Mouse (Mus musculus): Measurements from ENCODE around the gene Tmem198b. TPM values are rescaled to one million over a fixed set of nuclear protein-coding genes. Genes with fewer than 3 reads are reported as not detected.

The Tmem198b gene
- total and polyA plus RNA-seq, 3 experiments = 2.2 to 8.6 TPM; not detected in 1

GRCm38 (mm10) chr10:128803771-128804270, 349 bp downstream of the Tmem198b start, which contains the start of gene Dnajc14:
Dnajc14 (plus strand) TSS chr10:128804062.
- H3K27me3 ChIP-seq (ENCODE audit: control insufficient read depth in 1 of 2, insufficient read depth in 2 of 2, low read length in 2 of 2) = no peaks in the 10 kb centered on the region
- peak within 1 kb of the TSS; percentile 86 to 92 for H3K4me3 ChIP-seq (ENCODE audit: control insufficient read depth in 1 of 2, insufficient read depth in 1 of 2, low read depth in 2 of 2, low read length in 2 of 2)
- H3K27ac ChIP-seq (ENCODE audit: control insufficient read depth, low read depth, low read length) = peak within 1 kb of the TSS; percentile 86
- peaks cover 26% of the 10 kb centered on the region for H3K79me2 ChIP-seq (ENCODE audit: control insufficient read depth, insufficient read depth, low read length, poor library complexity)
- no peak for DNase-seq (ENCODE audit: low read depth, low spot score)
- no peak for TF ChIP-seq ZNF384 (IDR thresholded peaks at IDR 0.05; ENCODE audit: low read depth, low read length)
- no peak for TF ChIP-seq JUND (IDR thresholded peaks at IDR 0.05; ENCODE audit: low read depth, low read length)
- TF ChIP-seq NELFE (IDR thresholded peaks at IDR 0.05; ENCODE audit: low read depth, low read length) = 0 out of 2 replicates have a peak, but pooled peaks have one; percentile 19
- no peak for TF ChIP-seq BHLHE40 (IDR thresholded peaks at IDR 0.05; ENCODE audit: borderline replicate concordance, low read depth, low read length)
- no peak for TF ChIP-seq GABPA (IDR thresholded peaks at IDR 0.05; ENCODE audit: low read depth, low read length)
- TF ChIP-seq TCF12 (IDR thresholded peaks at IDR 0.05; ENCODE audit: low read depth, low read length) = no peak
- TF ChIP-seq SIN3A (IDR thresholded peaks at IDR 0.05; ENCODE audit: low read length) = 0 out of 2 replicates have a peak, but pooled peaks have one; percentile 6
- no peak for TF ChIP-seq POLR2AphosphoS5 (IDR thresholded peaks at IDR 0.05; ENCODE audit: borderline replicate concordance, low read depth, low read length)
- peaks cover 5 to 11% of the 10 kb centered on the region in 2 experiments; a peak in 3 of 4 replicates for H3K4me1 ChIP-seq (ENCODE audit: control insufficient read depth in 1 of 2, insufficient read depth in 2 of 2, low read length in 2 of 2)
- peak within 1 kb of the TSS; percentile 90 for H3K9ac ChIP-seq (ENCODE audit: control insufficient read depth, low read depth, low read length, poor library complexity, severe bottlenecking)
- no peaks in the 10 kb centered on the region for H3K9me3 ChIP-seq (replicated peaks; ENCODE audit: insufficient read depth, low read length)
- peaks cover 0 to 8% of the 10 kb centered on the region in 2 experiments; a peak in 2 of 4 replicates for H3K36me3 ChIP-seq (ENCODE audit: control insufficient read depth in 1 of 2, insufficient read depth in 2 of 2, low read length in 2 of 2)

- H3K79me2 ChIP-seq (ENCODE audit: control insufficient read depth, insufficient read depth, low read length, poor library complexity) = peaks cover 23% of the 10 kb centered on the region
- H3K4me1 ChIP-seq (ENCODE audit: control insufficient read depth in 1 of 2, insufficient read depth in 2 of 2, low read length in 2 of 2) = peaks cover 5 to 10% of the 10 kb centered on the region in 2 experiments; a peak in 3 of 4 replicates
- H3K36me3 ChIP-seq (ENCODE audit: control insufficient read depth in 1 of 2, insufficient read depth in 2 of 2, low read length in 2 of 2) = peaks cover 0 to 8% of the 10 kb centered on the region in 2 experiments; a peak in 2 of 4 replicates
- peak overlapping the region; percentile 37 for H3K27ac ChIP-seq (ENCODE audit: control insufficient read depth, low read depth, low read length)
- DNase-seq (ENCODE audit: low read depth, low spot score) = no peak
- no peaks in the 10 kb centered on the region for H3K9me3 ChIP-seq (replicated peaks; ENCODE audit: insufficient read depth, low read length)
- H3K27me3 ChIP-seq (ENCODE audit: control insufficient read depth in 1 of 2, insufficient read depth in 2 of 2, low read length in 2 of 2) = no peaks in the 10 kb centered on the region
- TF ChIP-seq ZC3H11A (IDR thresholded peaks at IDR 0.05; ENCODE audit: low read depth, low read length) (no peak), JUND (IDR thresholded peaks at IDR 0.05; ENCODE audit: low read depth, low read length) (0 out of 2 replicates have a peak, but pooled peaks have one; percentile 28)
- peak overlapping the region; percentile 62 for H3K9ac ChIP-seq (ENCODE audit: control insufficient read depth, low read depth, low read length, poor library complexity, severe bottlenecking)
- H3K4me3 ChIP-seq (ENCODE audit: control insufficient read depth in 1 of 2, insufficient read depth in 1 of 2, low read depth in 2 of 2, low read length in 2 of 2) = peak overlapping the region; percentile 86 to 92
These were observed 809 bp downstream of the Tmem198b start for GRCm38 (mm10) chr10:128803361-128803760.

GRCm38 (mm10) chr10:128802956-128803355, 1.2 kb downstream of the Tmem198b start:
- H3K36me3 ChIP-seq (ENCODE audit: control insufficient read depth in 1 of 2, insufficient read depth in 2 of 2, low read length in 2 of 2) = peaks cover 0 to 6% of the 10 kb centered on the region in 2 experiments; a peak in 2 of 4 replicates
- TF ChIP-seq POLR2A (IDR thresholded peaks at IDR 0.05; ENCODE audit: control insufficient read depth in 1 of 2, insufficient read depth in 1 of 2, low read depth in 1 of 2, low read length in 2 of 2, poor library complexity in 1 of 2) = no peak
- no peak for TF ChIP-seq SMC3 (IDR thresholded peaks at IDR 0.05; ENCODE audit: low read depth, low read length)
- no peak for TF ChIP-seq ELF1 (IDR thresholded peaks at IDR 0.05; ENCODE audit: low read depth, low read length)
- TF ChIP-seq MYC (IDR thresholded peaks at IDR 0.05; ENCODE audit: low read depth, low read length) = no peak
- TF ChIP-seq ETS1 (IDR thresholded peaks at IDR 0.05; ENCODE audit: low read depth, low read length) = no peak
- no peak for TF ChIP-seq NELFE (IDR thresholded peaks at IDR 0.05; ENCODE audit: low read depth, low read length)
- no peak for TF ChIP-seq POLR2AphosphoS5 (IDR thresholded peaks at IDR 0.05; ENCODE audit: borderline replicate concordance, low read depth, low read length)
- no peak for TF ChIP-seq ZC3H11A (IDR thresholded peaks at IDR 0.05; ENCODE audit: low read depth, low read length)
- TF ChIP-seq SIN3A (IDR thresholded peaks at IDR 0.05; ENCODE audit: low read length) = no peak
- no peak for TF ChIP-seq CHD2 (IDR thresholded peaks at IDR 0.05; ENCODE audit: low read length)
- no peak for TF ChIP-seq MAZ (IDR thresholded peaks at IDR 0.05; ENCODE audit: low read depth, low read length)
- no peak for TF ChIP-seq TBP (IDR thresholded peaks at IDR 0.05; ENCODE audit: low read depth, low read length)
- no peak for TF ChIP-seq GABPA (IDR thresholded peaks at IDR 0.05; ENCODE audit: low read depth, low read length)
- no peak for TF ChIP-seq HCFC1 (IDR thresholded peaks at IDR 0.05; ENCODE audit: low read depth, low read length)
- TF ChIP-seq MEF2A (IDR thresholded peaks at IDR 0.05; ENCODE audit: extremely low read depth, insufficient replicate concordance, low read depth, low read length, poor library complexity, severe bottlenecking) = no peak
- no peaks in the 10 kb centered on the region for H3K9me3 ChIP-seq (replicated peaks; ENCODE audit: insufficient read depth, low read length)
- H3K9ac ChIP-seq (ENCODE audit: control insufficient read depth, low read depth, low read length, poor library complexity, severe bottlenecking) = no peak overlapping the region
- peaks cover 5 to 10% of the 10 kb centered on the region in 2 experiments; a peak in 3 of 4 replicates for H3K4me1 ChIP-seq (ENCODE audit: control insufficient read depth in 1 of 2, insufficient read depth in 2 of 2, low read length in 2 of 2)
- no peak for DNase-seq (ENCODE audit: low read depth, low spot score)
- no peaks in the 10 kb centered on the region for H3K27me3 ChIP-seq (ENCODE audit: control insufficient read depth in 1 of 2, insufficient read depth in 2 of 2, low read length in 2 of 2)
- peaks cover 23% of the 10 kb centered on the region for H3K79me2 ChIP-seq (ENCODE audit: control insufficient read depth, insufficient read depth, low read length, poor library complexity)
- H3K4me3 ChIP-seq (ENCODE audit: control insufficient read depth in 1 of 2, insufficient read depth in 1 of 2, low read depth in 2 of 2, low read length in 2 of 2) = no peak overlapping the region
- no peak overlapping the region for H3K27ac ChIP-seq (ENCODE audit: control insufficient read depth, low read depth, low read length)

Data from MEL (cell line).